ENCODE assay signal across 28 mouse cellular contexts in genomic region chr2:159981694-159982093, GRCm38 (mm10).
"Had no signal": no experiment of that assay in that cellular context is flagged by ENCODE, and none has a peak within 500 bp of the region (broad histone marks: within the 10 kb centered on the region; RNA-seq: fewer than 3 reads in every experiment).

No protein-coding gene starts in this region.

- ATAC-seq: forebrain, embryonic 16.5 days; hindbrain, embryonic 16.5 days; inflammation-experienced regulatory T-cells, adult 6 months; intestine, embryonic 15.5 days; intestine, postnatal 0 days; liver, postnatal 0 days had no signal

- H3K4me1 ChIP-seq: hindbrain, embryonic 10.5 days; hindbrain, embryonic 12.5 days; intestine, embryonic 15.5 days; limb, embryonic 10.5 days; limb, embryonic 12.5 days; liver, embryonic 13.5 days; liver, embryonic 15.5 days had no signal

- H3K4me2 ChIP-seq: heart, embryonic 11.5 days; hindbrain, embryonic 12.5 days; hindbrain, embryonic 14.5 days; intestine, embryonic 15.5 days; limb, embryonic 12.5 days; liver, embryonic 11.5 days; liver, embryonic 13.5 days; liver, embryonic 15.5 days had no signal

- H3K27me3 ChIP-seq: hindbrain, embryonic 12.5 days; intestine, embryonic 15.5 days; liver, embryonic 13.5 days; liver, embryonic 15.5 days had no signal

- H3K4me3 ChIP-seq: gastrocnemius, adult 2 months; hindbrain, embryonic 10.5 days; hindbrain, embryonic 12.5 days; intestine, embryonic 15.5 days; layer of hippocampus, adult 2 months; left cerebral cortex, adult 2 months; limb, embryonic 10.5 days; limb, embryonic 12.5 days; liver, embryonic 13.5 days; liver, embryonic 15.5 days had no signal

- H3K27ac ChIP-seq: gastrocnemius, adult 2 months; hindbrain, embryonic 10.5 days; hindbrain, embryonic 12.5 days; hindbrain, embryonic 14.5 days; intestine, embryonic 15.5 days; layer of hippocampus, adult 2 months; left cerebral cortex, adult 2 months; limb, embryonic 10.5 days; limb, embryonic 12.5 days; liver, embryonic 13.5 days; liver, embryonic 15.5 days had no signal

- H3K9ac ChIP-seq: hindbrain, embryonic 12.5 days; hindbrain, embryonic 14.5 days; intestine, embryonic 15.5 days; limb, embryonic 12.5 days; liver, embryonic 13.5 days; liver, embryonic 15.5 days; liver, postnatal 0 days had no signal

- DNase-seq: gastrocnemius, adult 2 months; gastrocnemius, postnatal 10 days; gastrocnemius, postnatal 25 days; heart, postnatal 14 days; heart, postnatal 4 days; kidney, adult 18-20 months; kidney, adult 8-10 months; kidney, postnatal 10 days; kidney, postnatal 25 days; kidney, postnatal 4 days; liver; liver, embryonic 13.5 days; liver, postnatal 0 days had no signal

- H3K36me3 ChIP-seq: hindbrain, embryonic 10.5 days; hindbrain, embryonic 12.5 days; intestine, embryonic 15.5 days; limb, embryonic 10.5 days; limb, embryonic 12.5 days; liver, embryonic 13.5 days; liver, embryonic 15.5 days had no signal

- H3K9me3 ChIP-seq: hindbrain, embryonic 10.5 days; hindbrain, embryonic 12.5 days; intestine, embryonic 15.5 days; limb, embryonic 10.5 days; limb, embryonic 12.5 days; liver, embryonic 13.5 days; liver, embryonic 15.5 days had no signal
